Mouse (Mus musculus) heart, postnatal 25 days (tissue): ENCODE results near the gene Gm10719. TPM values are rescaled to one million over a fixed set of nuclear protein-coding genes. Genes with fewer than 3 reads are reported as not detected.
"Not testable (repeated sequence)": the region's sequence is repeated elsewhere in the genome, so short reads cannot be mapped to it uniquely, and the experiment has no call there.

Experiments used
- DNase-seq: peaks from one replicate; pipeline ENCODE4 v3.0.0; 2022; ENCODE audit warnings: low spot score
- intact Hi-C: fragments of 180-260 bp; cut with DNase I; formaldehyde crosslinking; loops from one replicate; pipeline ENCODE4 v1.15.1; 2025
- microRNA-seq: library from miRNA; unstranded; fragments of <30 nt; microRNA quantifications from one replicate; pipeline ENCODE4 v1.2.0, GENCODE M21; 2022
- total RNA-seq, 2 experiments: library from RNA; stranded (reverse); gene quantifications; 2 replicates each; pipeline ENCODE4 v1.2.3; 2021

The Gm10719 gene
- total RNA-seq, 2 experiments from 2014 or later: not detected

- DNase-seq: peak; percentile 99
Observed at GRCm38 (mm10) chr9:3023985-3024648, 6.9 kb downstream of the Gm10719 start.

GRCm38 (mm10) chr9:3024912-3025467 is 7.8 kb downstream of the Gm10719 start, which contains the start of gene Gm10717:
Gm10717 (plus strand) TSS chr9:3025417.
- intact Hi-C loops: not testable (repeated sequence)
- peak; percentile 19 for DNase-seq

More at GRCm38 (mm10) chr9:3023985-3024648, 6.9 kb downstream of the Gm10719 start:
- intact Hi-C loops: not testable (repeated sequence)

GRCm38 (mm10) chr9:3025653-3026052 is 8.4 kb downstream of the Gm10719 start:
- intact Hi-C loops: not testable (repeated sequence)
- peak; percentile 46 for DNase-seq

GRCm38 (mm10) chr9:3026136-3026535 is 8.9 kb downstream of the Gm10719 start:
- DNase-seq, intact Hi-C loops: not testable (repeated sequence)

DNA sequence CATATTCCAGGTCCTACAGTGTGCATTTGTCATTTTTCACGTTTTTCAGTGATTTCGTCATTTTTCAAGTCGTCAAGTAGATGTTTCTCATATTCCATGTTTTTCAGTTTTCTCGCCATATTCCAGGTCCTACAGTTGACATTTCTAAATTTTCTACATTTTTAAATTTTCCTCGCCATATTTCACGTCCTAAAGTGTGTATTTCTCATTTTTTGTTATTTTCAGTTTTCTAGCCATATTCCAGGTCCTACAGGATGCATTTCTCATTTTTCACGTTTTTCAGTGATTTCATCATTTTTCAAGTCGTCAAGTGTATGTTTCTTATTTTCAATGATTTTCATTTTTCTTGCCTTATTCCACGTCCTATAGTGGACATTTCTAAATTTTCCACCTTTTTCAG is 9.5 kb downstream of the Gm10719 start:
- intact Hi-C loops, DNase-seq: not testable (repeated sequence)

DNA sequence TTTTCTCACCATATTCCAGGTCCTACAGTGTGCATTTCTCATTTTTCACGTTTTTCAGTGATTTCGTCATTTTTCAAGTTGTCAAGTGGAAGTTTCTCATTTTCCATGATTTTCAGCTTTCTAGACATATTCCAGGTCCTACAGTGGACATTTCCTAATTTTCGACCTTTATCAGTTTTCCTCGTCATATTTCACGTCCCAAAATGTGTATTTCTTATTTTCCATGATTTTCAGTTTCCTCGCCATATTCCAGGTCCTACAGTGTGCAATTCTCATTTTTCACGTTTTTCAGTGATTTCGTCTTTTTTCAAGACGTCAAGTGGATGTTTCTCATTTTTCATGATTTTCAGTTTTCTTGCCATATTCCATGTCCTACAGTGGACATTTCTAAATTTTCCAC is 10.0 kb downstream of the Gm10719 start:
- DNase-seq, intact Hi-C loops: not testable (repeated sequence)

GRCm38 (mm10) chr9:3029276-3030000 is 12.2 kb downstream of the Gm10719 start:
- peak; percentile 2 for DNase-seq

GRCm38 (mm10) chr9:3030677-3031318 is 13.6 kb downstream of the Gm10719 start:
- intact Hi-C loops, DNase-seq: not testable (repeated sequence)

More at GRCm38 (mm10) chr9:3029276-3030000, 12.2 kb downstream of the Gm10719 start:
- intact Hi-C loops: not testable (repeated sequence)

- intact Hi-C loops: not testable (repeated sequence)
Observed at GRCm38 (mm10) chr9:3034299-3034698, 17.1 kb downstream of the Gm10719 start, which contains the start of gene Gm17535. Gm17535 (plus strand) TSS chr9:3034599.

DNA sequence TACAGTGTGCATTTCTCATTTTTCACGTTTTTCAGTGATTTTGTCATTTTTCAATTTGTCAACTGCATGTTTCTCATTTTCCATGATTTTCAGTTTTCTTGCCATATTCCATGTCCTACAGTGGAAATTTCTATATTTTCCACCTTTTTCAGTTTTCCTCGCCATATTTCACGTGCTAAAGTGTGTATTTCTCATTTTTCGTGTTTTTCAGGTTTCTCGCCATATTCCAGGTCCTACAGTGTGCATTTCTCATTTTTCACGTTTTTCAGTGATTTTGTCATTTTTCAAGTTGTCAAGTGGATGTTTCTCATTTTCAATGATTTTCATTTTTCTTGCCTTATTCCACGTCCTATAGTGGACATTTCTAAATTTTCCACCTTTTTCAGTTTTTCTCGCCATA is 19.4 kb downstream of the Gm10719 start, which contains the start of gene Gm10715:
Gm10715 (plus strand) TSS at position 301 of the 400 bp plus-strand sequence.
- intact Hi-C loops, DNase-seq: not testable (repeated sequence)

More at GRCm38 (mm10) chr9:3034299-3034698, 17.1 kb downstream of the Gm10719 start, which contains the start of gene Gm17535:
- not testable (repeated sequence) for DNase-seq

DNA sequence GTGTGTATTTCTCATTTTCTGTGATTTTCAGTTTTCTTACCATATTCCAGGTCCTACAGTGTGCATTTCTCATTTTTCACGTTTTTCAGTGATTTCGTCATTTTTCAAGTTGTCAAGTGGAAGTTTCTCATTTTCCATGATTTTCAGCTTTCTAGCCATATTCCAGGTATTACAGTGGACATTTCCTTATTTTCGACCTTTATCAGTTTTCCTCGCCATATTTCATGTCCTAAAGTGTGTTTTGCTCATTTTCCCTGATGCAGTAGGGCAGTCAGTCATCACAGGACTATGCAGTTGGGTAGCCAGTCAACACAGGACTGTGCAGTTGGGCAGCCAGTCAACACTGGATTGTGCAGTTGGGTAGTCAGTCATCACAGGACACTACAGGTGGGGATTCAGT is 21.0 kb downstream of the Gm10719 start:
- DNase-seq, intact Hi-C loops: not testable (repeated sequence)

Small RNA genes within 50 kb of the gene (microRNA-seq; reads per million reads assigned to microRNA genes)
- not detected for gene Mir101c

Other genes starting within 250 kb of the Gm10719 start
- gene Gm10722, start 16.5 kb upstream of the Gm10719 start, total RNA-seq: not detected
- not detected for gene Gm11168, start 14.1 kb upstream of the Gm10719 start, total RNA-seq
- under 1 TPM in 1 of 2 experiments, not detected in 1; 0.78 TPM for gene Gm10721, start 4.3 kb upstream of the Gm10719 start, total RNA-seq
- not detected for gene Gm10720, start 1.8 kb upstream of the Gm10719 start, total RNA-seq
- not detected for gene Gm10718, start 6.1 kb downstream of the Gm10719 start, total RNA-seq
- not detected for gene Gm10717, start 8.0 kb downstream of the Gm10719 start, total RNA-seq
- gene Gm17535, start 17.2 kb downstream of the Gm10719 start, total RNA-seq: not detected
- gene Gm10715, start 19.5 kb downstream of the Gm10719 start, total RNA-seq: not detected